Mouse (Mus musculus) left cerebral cortex, adult 11 months (tissue): ENCODE data around the gene Rpusd2.

Experiments used
- DNase-seq: peaks from one replicate; pipeline ENCODE4 v3.0.0; 2022; ENCODE audit warnings: low spot score

Gene Rpusd2

DNA sequence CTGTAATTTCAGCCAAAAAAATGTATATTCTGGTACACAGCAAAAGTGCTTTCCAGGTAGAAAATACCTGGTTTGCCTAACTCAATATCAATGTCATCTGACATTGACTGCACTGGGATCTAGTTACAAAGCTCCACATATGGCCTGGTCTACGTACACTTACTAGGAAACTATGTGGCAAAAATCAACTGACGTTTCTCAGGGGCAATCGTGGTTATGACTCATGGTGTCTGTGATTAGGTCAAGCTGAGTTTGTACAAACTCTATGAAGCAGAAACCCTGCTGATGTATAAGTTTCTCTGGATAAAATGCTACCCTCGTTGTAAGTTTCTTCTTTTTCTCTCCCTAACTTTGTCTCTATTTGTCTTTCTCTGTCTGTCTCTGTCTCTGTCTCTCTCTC, 2.4 kb upstream of the Rpusd2 start:
- no peak for DNase-seq

DNA sequence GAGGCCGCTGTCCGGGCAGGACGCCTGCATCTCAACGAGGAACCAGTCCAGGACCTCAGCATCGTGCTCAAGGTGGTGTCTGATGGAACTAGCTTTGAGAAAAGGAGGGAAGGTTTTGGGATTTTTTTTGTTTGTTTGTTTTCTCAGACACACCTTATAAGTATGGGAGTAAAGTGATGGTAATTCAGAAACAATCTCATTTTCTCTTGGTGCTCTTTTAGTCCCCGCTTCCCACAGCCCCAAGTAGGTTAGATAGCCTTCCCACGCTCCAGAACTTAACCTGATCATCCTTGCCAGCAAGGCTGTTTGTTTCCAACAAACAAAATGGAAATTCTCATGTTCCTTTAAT, 781 bp downstream of the Rpusd2 start:
- no peak for DNase-seq

DNA sequence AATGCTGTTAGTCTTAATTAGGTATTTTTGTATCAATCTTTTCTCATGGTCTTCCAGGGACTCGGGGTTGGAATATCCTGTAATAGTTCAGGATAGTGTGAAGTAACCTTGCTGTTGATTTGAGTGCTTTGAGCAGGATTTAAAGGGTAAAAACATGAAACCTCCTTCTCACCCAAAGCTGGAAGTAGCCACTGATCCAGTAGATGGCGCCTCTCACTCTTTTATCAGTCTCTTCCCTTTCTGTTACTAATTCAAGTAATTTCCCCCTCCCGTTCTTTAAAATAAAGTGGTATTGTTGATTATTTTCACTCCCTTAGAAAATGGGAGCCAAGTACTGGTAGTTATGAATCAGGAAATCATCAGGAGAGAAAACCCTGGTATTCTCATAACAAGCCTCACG, 6.3 kb downstream of the Rpusd2 start:
- DNase-seq, result no peak

DNA sequence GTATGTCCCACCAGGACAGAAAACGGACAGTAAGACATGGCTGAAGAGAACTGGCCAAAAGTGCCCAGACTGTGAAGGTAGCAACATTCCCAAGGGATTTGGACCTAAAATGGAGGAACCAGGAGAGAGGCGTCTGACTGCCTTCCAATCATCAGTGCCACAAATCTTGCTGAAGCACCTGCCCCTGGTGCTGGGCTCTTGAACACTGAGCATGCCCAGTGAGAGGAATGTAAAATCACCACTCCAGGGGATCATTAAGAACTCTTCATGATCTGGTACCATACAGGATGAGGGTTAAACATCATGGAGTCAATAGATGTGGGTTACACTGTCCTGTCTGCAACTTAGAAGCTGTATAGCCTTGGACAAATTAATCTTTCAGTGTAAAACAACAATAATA, 10.6 kb downstream of the Rpusd2 start:
- no peak for DNase-seq

DNA sequence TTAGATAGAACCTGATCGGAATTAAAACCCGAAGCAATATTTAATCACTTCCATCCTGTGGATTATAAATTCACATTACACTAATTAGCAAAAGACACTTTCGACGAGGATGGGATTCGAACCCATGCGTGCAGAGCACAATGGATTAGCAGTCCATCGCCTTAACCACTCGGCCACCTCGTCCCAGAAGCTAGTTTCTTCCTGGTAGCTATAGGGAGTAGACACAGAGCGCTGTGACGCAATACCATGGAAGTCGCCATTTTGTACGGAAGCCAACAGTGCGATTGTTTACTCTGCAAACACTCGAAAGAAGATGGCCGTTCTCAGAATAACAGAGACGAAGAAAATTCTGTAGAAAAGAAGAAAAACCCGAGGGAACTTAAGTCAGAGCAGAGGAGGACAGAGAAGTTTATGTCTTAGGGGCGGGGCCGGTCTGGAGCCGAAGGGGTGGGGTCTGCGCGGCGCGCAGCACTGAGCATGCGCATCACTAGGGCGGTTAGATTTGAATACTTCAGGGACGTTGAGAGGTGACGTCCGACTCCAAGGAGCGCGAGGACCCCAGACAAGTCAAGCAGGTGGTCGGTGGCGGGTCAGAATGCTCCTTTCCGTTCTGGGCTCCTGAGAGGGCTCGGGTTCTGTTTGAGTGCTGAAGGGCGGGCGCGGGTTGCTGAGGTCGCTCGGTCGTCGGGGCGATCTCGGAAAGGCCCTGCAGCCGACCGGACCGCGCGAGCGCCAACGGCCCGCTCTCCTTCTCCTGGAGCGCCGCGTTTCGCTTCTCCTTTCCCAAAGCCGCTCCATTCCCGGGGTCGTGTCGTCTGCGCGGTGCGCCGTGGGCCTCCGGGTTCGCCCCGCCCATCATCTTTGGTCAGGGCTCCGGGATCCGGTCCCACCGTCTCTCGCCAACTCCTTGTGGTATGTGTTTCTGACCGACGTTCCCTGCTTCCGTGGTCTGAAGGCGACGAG, 12.3 kb downstream of the Rpusd2 start, which contains the start of gene Knl1:
Gene Knl1 (plus strand): TSS at position 471 of the 963 bp plus-strand sequence.
- peak; percentile 94 for DNase-seq

DNA sequence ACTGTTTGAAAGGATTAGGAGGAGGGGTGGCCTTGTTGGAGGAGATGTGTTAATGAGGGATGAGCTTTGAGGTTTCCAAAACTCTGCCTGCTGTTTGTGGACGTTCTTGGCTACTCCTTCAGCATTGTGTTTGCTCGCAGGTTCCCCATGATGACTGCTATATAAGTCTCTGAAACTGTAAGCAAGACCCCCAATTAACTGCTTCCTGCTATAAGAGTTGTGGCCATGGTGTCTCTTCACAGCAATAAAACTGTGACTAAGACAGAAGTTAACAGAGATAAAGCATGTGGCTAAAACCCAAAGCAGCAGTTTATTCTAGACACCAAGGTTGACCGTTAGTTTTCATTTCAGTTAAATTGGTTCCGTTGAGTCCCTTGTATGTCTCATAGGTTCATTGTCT, 13.3 kb downstream of the Rpusd2 start:
- DNase-seq, result no peak

DNA sequence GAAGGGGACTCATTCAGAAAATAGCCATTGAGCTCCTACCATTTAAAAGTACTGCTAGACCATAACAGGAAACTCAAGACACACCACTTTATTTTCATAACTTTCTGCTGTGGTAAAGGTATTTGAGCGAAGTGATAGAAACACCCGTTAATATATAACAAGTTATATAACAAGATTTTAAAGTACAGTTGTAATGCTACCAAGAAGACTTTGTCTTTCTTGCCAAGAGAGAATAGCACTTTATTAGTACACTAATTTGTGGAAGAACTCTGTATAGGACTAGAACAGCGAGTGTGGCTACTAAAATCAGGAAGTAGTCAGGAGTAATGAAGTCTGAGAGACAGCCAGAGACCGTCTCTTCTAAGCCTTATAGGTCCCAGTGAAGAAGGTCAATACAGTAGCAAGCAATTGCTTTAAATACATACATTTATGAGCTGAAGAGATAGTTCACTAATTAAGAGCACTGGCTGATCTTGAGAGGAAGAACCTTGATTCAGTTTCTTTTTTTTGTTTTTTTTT, 15.6 kb downstream of the Rpusd2 start:
- no peak for DNase-seq

DNA sequence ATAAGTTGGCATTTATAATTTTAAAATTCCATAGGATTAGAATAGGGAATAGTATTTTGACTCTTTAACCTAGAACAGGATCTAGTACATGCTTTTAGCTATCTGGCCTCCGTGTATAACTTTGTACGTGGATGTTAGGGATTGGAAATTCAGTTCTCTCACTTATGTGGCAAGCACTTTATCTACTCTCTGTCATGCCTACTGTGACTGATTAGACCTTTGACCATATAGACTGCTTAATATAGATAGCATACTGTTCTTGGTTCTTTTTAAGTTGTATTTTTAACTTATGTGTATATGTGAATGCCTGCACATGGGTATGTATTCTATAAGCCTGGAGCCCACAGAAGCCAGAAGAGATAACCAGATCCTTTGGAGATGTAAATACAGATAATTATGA, 25.5 kb downstream of the Rpusd2 start:
- DNase-seq, result no peak

DNA sequence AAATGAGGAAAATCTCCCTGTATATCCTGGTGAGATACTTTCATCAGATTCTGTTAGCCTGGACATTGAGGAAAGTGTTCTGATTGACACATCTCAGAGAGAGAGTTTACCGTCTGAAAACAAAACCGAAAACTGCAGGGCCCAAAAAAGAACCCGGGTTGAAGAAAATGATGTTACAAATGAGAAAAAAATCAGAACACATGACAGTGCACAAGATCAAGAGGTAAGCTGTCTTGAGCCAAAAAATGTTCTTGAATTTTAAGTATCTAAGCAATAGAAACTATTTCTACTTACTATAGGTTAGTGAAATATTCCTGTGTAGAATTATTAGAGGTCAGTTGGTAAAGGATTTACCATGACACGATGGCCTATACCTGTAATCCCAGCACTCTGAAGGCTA, 37.8 kb downstream of the Rpusd2 start:
- DNase-seq, result no peak

DNA sequence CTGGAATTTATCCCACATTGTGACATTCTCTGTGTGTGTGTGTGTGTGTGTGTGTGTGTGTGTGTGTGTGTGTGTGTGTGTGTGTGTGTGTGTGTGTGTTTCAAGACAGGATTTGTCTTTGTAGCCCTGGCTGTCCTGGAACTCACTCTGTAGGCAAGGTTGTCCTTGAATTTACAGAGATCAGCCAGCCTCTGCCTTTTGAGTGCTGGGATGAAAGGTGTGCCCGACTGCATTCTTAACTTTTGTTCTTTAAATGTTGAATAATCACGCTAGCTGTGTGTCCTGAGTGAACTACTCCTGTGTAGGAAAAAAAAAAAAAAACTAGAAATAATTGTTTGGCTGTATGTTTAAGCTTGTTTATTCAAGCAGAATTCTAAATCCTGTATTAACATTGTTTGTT, 51.6 kb downstream of the Rpusd2 start:
- no peak for DNase-seq
